Mouse (Mus musculus) yolk sac, embryonic 10.5 days (tissue): ENCODE results near the gene C130050O18Rik.

Source experiments
- DNase-seq: peaks from one replicate; pipeline ENCODE4 v3.0.0-alpha.2; 2017; ENCODE audit warnings: low spot score

C130050O18Rik gene

GRCm38 (mm10) chr5:139425198-139425597 lies 20.1 kb downstream of the C130050O18Rik start:
- no peak for DNase-seq

- DNase-seq: no peak
Measured at GRCm38 (mm10) chr5:139427001-139427400, 21.9 kb downstream of the C130050O18Rik start.

GRCm38 (mm10) chr5:139427989-139428388 lies 22.9 kb downstream of the C130050O18Rik start:
- DNase-seq: no peak

GRCm38 (mm10) chr5:139429818-139430341 lies 24.8 kb downstream of the C130050O18Rik start:
- no peak for DNase-seq

GRCm38 (mm10) chr5:139432333-139432732 lies 27.3 kb downstream of the C130050O18Rik start:
- no peak for DNase-seq

- DNase-seq: no peak
Measured at GRCm38 (mm10) chr5:139432747-139433508, 27.8 kb downstream of the C130050O18Rik start.

- no peak for DNase-seq
Measured at GRCm38 (mm10) chr5:139433842-139434568, 28.9 kb downstream of the C130050O18Rik start.

GRCm38 (mm10) chr5:139434940-139435339 lies 29.9 kb downstream of the C130050O18Rik start:
- no peak for DNase-seq

- no peak for DNase-seq
Measured at GRCm38 (mm10) chr5:139437769-139438168, 32.7 kb downstream of the C130050O18Rik start.

- no peak for DNase-seq
Measured at GRCm38 (mm10) chr5:139438440-139438839, 33.4 kb downstream of the C130050O18Rik start.

- no peak for DNase-seq
Measured at GRCm38 (mm10) chr5:139440451-139440850, 35.4 kb downstream of the C130050O18Rik start.

GRCm38 (mm10) chr5:139440926-139441725 lies 36.0 kb downstream of the C130050O18Rik start:
- DNase-seq: no peak

- DNase-seq: no peak
Measured at GRCm38 (mm10) chr5:139441726-139442018, 36.6 kb downstream of the C130050O18Rik start.

GRCm38 (mm10) chr5:139442428-139442827 lies 37.3 kb downstream of the C130050O18Rik start:
- no peak for DNase-seq

GRCm38 (mm10) chr5:139442962-139443361 lies 37.9 kb downstream of the C130050O18Rik start:
- DNase-seq: no peak

- DNase-seq: no peak
Measured at GRCm38 (mm10) chr5:139445258-139445657, 40.2 kb downstream of the C130050O18Rik start.

- DNase-seq: no peak
Measured at GRCm38 (mm10) chr5:139448025-139448424, 42.9 kb downstream of the C130050O18Rik start.

- no peak for DNase-seq
Measured at GRCm38 (mm10) chr5:139449161-139449791, 44.2 kb downstream of the C130050O18Rik start.

GRCm38 (mm10) chr5:139449926-139450325 lies 44.8 kb downstream of the C130050O18Rik start:
- no peak for DNase-seq

- no peak for DNase-seq
Measured at GRCm38 (mm10) chr5:139453031-139453430, 48.0 kb downstream of the C130050O18Rik start.

- no peak for DNase-seq
Measured at GRCm38 (mm10) chr5:139455166-139455565, 50.1 kb downstream of the C130050O18Rik start.

- no peak for DNase-seq
Measured at GRCm38 (mm10) chr5:139457241-139457640, 52.2 kb downstream of the C130050O18Rik start.
